Mouse (Mus musculus) liver, embryonic 12.5 days (tissue): ENCODE data around the gene 1700003H04Rik. TPM values are rescaled to one million over a fixed set of nuclear protein-coding genes. Genes with fewer than 3 reads are reported as not detected.

Experiments
- ATAC-seq: fragments of 200-750 bp; cut with Nextera tagmentation; 2 replicates; pipeline ENCODE4 v1.8.0; 2017; ENCODE audit warnings: moderate number of reproducible peaks, mild to moderate bottlenecking, moderate library complexity
- H3K27ac ChIP-seq: fragments of 300-500 bp; sonication (generic); 2 replicates; pipeline ENCODE4 v1.5.1; 2016; ENCODE audit warnings: mild to moderate bottlenecking
- H3K27me3 ChIP-seq: fragments of 300-500 bp; sonication (generic); replicated peaks from 2 replicates; pipeline ENCODE4 v1.6.1; 2016; ENCODE audit warnings: mild to moderate bottlenecking, moderate library complexity
- H3K36me3 ChIP-seq: fragments of 300-500 bp; sonication (generic); 2 replicates; pipeline ENCODE4 v1.6.1; 2016; ENCODE audit warnings: mild to moderate bottlenecking, moderate library complexity
- H3K4me1 ChIP-seq: fragments of 300-500 bp; sonication (generic); 2 replicates; pipeline ENCODE4 v1.6.1; 2016
- H3K4me2 ChIP-seq: fragments of 300-500 bp; sonication (generic); 2 replicates; pipeline ENCODE4 v1.6.1; 2016; ENCODE audit warnings: mild to moderate bottlenecking, moderate library complexity
- H3K4me3 ChIP-seq: fragments of 300-500 bp; sonication (generic); 2 replicates; pipeline ENCODE4 v1.5.1; 2016; ENCODE audit warnings: mild to moderate bottlenecking, moderate library complexity
- H3K9ac ChIP-seq: fragments of 300-500 bp; sonication (generic); 2 replicates; pipeline ENCODE4 v1.6.1; 2016; ENCODE audit warnings: mild to moderate bottlenecking, moderate library complexity
- H3K9me3 ChIP-seq: fragments of 300-500 bp; sonication (generic); replicated peaks from 2 replicates; pipeline ENCODE4 v1.6.1; 2016; ENCODE audit warnings: mild to moderate bottlenecking, moderate library complexity
- WGBS: fragments of 180-500 bp; shearing (Covaris S2); methylation state at CpG from one replicate; pipeline ENCODE4 v1.1.7; 2016; ENCODE audit not compliant: insufficient replicate concordance; 5-methylcytosine and 5-hydroxymethylcytosine counted together
- polyA plus RNA-seq: library from polyadenylated mRNA; unstranded; fragments of >200 nt; fragmentation: Nextera tagmentation; extraction: Ambion mirVana; gene quantifications from 2 replicates; pipeline ENCODE4 v1.2.1, GENCODE M21; 2016

1700003H04Rik gene
- polyA plus RNA-seq, 1 experiment from 2014 or later, result not detected

DNA sequence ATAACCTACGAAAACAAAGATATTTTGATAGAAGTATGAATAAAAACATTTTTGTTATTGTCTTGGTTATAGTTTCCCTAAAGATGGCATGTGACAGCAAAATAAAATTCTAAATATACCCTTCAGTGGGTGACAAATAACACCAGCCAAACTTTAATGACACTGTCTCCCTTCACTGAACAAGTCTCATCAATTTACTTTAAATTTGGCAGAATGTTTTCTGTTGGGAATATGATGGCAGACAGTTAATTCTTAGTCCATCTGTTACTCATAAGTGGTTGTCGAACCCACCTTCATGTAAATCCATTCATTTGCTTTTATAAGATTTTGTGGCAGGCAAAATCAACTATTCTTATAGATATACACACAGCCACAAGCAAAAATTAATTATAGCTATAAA is 42.6 kb downstream of the 1700003H04Rik start:
- H3K27me3 ChIP-seq, result no peaks in the 10 kb centered on the region
- no peak overlapping the region for H3K27ac ChIP-seq
- ATAC-seq, result no peak
- H3K4me2 ChIP-seq, result no peak overlapping the region
- H3K4me3 ChIP-seq, result no peak overlapping the region
- 73% methylated on average over 2 of the region's 2 CpGs for WGBS
- H3K9me3 ChIP-seq, result no peaks in the 10 kb centered on the region
- no peak overlapping the region for H3K9ac ChIP-seq
- H3K36me3 ChIP-seq, result no peaks in the 10 kb centered on the region
- H3K4me1 ChIP-seq, result no peaks in the 10 kb centered on the region

DNA sequence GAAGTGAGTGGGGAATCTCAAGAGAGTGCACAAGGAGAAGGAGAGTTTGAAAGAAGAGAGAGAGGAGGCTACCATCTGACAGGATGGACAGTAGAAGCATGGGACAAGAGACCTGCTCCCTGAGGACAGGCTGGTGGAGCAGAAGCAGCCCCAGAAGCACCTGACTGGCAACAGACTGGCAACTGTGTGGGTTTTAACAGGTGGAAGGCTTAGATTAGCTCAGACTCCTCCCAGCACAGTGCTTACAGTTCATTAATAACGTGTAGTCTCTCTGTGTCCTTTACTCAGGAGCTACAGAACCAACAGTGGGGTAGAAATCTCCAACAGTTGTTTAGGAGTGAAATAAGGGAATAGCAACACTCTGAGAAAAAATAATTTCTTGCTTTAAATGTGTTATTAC is 44.3 kb downstream of the 1700003H04Rik start:
- Histone ChIP-seq H3K27me3 (no peaks in the 10 kb centered on the region), H3K36me3 (no peaks in the 10 kb centered on the region), H3K9ac (no peak overlapping the region), H3K4me3 (no peak overlapping the region), H3K27ac (no peak overlapping the region), H3K4me1 (no peaks in the 10 kb centered on the region), H3K9me3 (no peaks in the 10 kb centered on the region), H3K4me2 (no peak overlapping the region)
- 39% methylated on average over 1 of the region's 1 CpGs for WGBS
- ATAC-seq, result no peak

DNA sequence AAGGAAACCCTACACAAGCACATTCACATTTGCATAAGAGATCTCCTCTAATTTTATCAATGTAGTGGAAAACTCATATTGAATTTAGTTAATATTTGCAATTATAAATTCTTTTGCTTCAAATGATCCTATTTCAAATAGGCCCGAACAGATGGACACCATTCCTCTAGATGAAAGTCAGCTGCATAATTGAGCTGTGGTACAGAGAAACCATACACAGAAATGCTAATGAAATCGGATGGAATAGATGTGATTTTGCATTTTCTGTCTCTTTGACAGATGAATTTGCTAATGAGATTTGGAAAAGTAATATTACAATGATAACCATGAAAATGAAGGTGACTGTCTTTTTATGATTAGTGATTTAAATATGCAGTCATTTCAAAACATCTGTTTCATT is 62.1 kb downstream of the 1700003H04Rik start:
- Histone ChIP-seq H3K27ac (no peak overlapping the region), H3K4me2 (no peak overlapping the region), H3K9me3 (no peaks in the 10 kb centered on the region), H3K4me3 (no peak overlapping the region), H3K4me1 (no peaks in the 10 kb centered on the region), H3K36me3 (no peaks in the 10 kb centered on the region), H3K27me3 (no peaks in the 10 kb centered on the region), H3K9ac (no peak overlapping the region)
- WGBS, result 46% methylated on average over 2 of the region's 2 CpGs
- ATAC-seq, result no peak

Other genes with a start within 250 kb of the 1700003H04Rik start
- gene 1700006A11Rik, start 155.1 kb downstream of the 1700003H04Rik start, polyA plus RNA-seq, result not detected in 2 replicates